ENCODE assay signal across 17 mouse cellular contexts in genomic region chr15:78644606-78645005, GRCm38 (mm10). TPM values are rescaled to one million over a fixed set of nuclear protein-coding genes. Genes with fewer than 3 reads are reported as not detected.
DNase-seq lines count a peak whose midpoint lies in the region; ATAC-seq and TF ChIP-seq lines count a peak whose summit lies in the region.
"Had no signal": no experiment of that assay in that cellular context is flagged by ENCODE, and none has a peak within 500 bp of the region (broad histone marks: within the 10 kb centered on the region; RNA-seq: fewer than 3 reads in every experiment).

No protein-coding gene starts in this region.

- no peaks in the 10 kb centered on the region for H3K9me3 ChIP-seq in hindbrain, embryonic 10.5 days
- H3K9me3 ChIP-seq in hindbrain, embryonic 14.5 days (ENCODE audit: control insufficient read depth, low read length), result no peaks in the 10 kb centered on the region
- no peaks in the 10 kb centered on the region for H3K9me3 ChIP-seq in neural tube, embryonic 11.5 days (ENCODE audit: control insufficient read depth, low read length)
- no peaks in the 10 kb centered on the region for H3K9me3 ChIP-seq in forebrain, postnatal 0 days (ENCODE audit: low read length)
- no peaks in the 10 kb centered on the region for H3K9me3 ChIP-seq in kidney, embryonic 16.5 days (ENCODE audit: low read length)
- H3K9me3 ChIP-seq: intestine, embryonic 15.5 days; midbrain, embryonic 13.5 days; neural tube, embryonic 15.5 days had no signal

- no peak overlapping the region for H3K4me3 ChIP-seq in hindbrain, embryonic 10.5 days
- no peak overlapping the region for H3K4me3 ChIP-seq in hindbrain, embryonic 14.5 days (replicated peaks; ENCODE audit: low read length)
- H3K4me3 ChIP-seq in neural tube, embryonic 11.5 days (ENCODE audit: low read depth, low read length), result no peak overlapping the region
- H3K4me3 ChIP-seq in forebrain, postnatal 0 days (ENCODE audit: low read depth, low read length), result no peak overlapping the region
- no peak overlapping the region for H3K4me3 ChIP-seq in kidney, embryonic 16.5 days (ENCODE audit: low read length)
- H3K4me3 ChIP-seq: intestine, embryonic 15.5 days; midbrain, embryonic 13.5 days; neural tube, embryonic 15.5 days had no signal

- ATAC-seq in hindbrain, embryonic 14.5 days (ENCODE audit: low FRiP score), result no peak
- ATAC-seq in neural tube, embryonic 11.5 days (ENCODE audit: insufficient read depth, low FRiP score, low TSS enrichment), result no peak
- 0 out of 2 replicates have a peak, but pooled peaks have one; percentile 34 for ATAC-seq in forebrain, postnatal 0 days
- ATAC-seq in kidney, embryonic 16.5 days (ENCODE audit: low FRiP score, low TSS enrichment), result no peak
- ATAC-seq: intestine, embryonic 15.5 days; lung, postnatal 0 days; midbrain, embryonic 13.5 days had no signal

- H3K4me2 ChIP-seq in hindbrain, embryonic 14.5 days (replicated peaks), result no peak overlapping the region
- no peak overlapping the region for H3K4me2 ChIP-seq in neural tube, embryonic 11.5 days (ENCODE audit: low read depth)
- no peak overlapping the region for H3K4me2 ChIP-seq in forebrain, postnatal 0 days (ENCODE audit: low read depth)
- no peak overlapping the region for H3K4me2 ChIP-seq in kidney, embryonic 16.5 days (replicated peaks; ENCODE audit: low read depth, low read length)
- H3K4me2 ChIP-seq: intestine, embryonic 15.5 days; midbrain, embryonic 13.5 days; neural tube, embryonic 15.5 days had no signal

- no peak for DNase-seq in hindbrain, embryonic 10.5 days (ENCODE audit: low spot score)
- no peak for DNase-seq in hindbrain, embryonic 14.5 days (ENCODE audit: low spot score)
- DNase-seq in neural tube, embryonic 11.5 days (ENCODE audit: low spot score), result no peak
- DNase-seq in neural tube, embryonic 10.5 days (ENCODE audit: extremely low spot score, low spot score), result no peak
- no peak for DNase-seq in forebrain, postnatal 0 days
- peak; percentile 30 to 50 for DNase-seq in right cerebral cortex, postnatal 36 days (ENCODE audit: low spot score in 2 of 2)
- DNase-seq: cerebellum, adult 9-10 months; gastrocnemius, postnatal 36 days; kidney, adult 9 months; kidney, postnatal 36 days; layer of hippocampus, adult 9-11 months; liver had no signal

- H3K4me1 ChIP-seq in hindbrain, embryonic 10.5 days (replicated peaks), result peaks cover 46% of the 10 kb centered on the region
- H3K4me1 ChIP-seq in hindbrain, embryonic 14.5 days (replicated peaks; ENCODE audit: control insufficient read depth, insufficient read depth, low read length), result peaks cover 6% of the 10 kb centered on the region
- H3K4me1 ChIP-seq in neural tube, embryonic 11.5 days (ENCODE audit: control insufficient read depth, insufficient read depth, low read length), result no peaks in the 10 kb centered on the region
- 0 out of 2 replicates have a peak, but pooled peaks cover 3% of the 10 kb centered on the region for H3K4me1 ChIP-seq in forebrain, postnatal 0 days (ENCODE audit: insufficient read depth)
- no peaks in the 10 kb centered on the region for H3K4me1 ChIP-seq in kidney, embryonic 16.5 days (ENCODE audit: insufficient read depth, low read length)
- H3K4me1 ChIP-seq: intestine, embryonic 15.5 days had no signal

- no peak for TF ChIP-seq CTCF in forebrain, postnatal 0 days (IDR thresholded peaks at IDR 0.05; ENCODE audit: low read depth)

- peaks cover 7% of the 10 kb centered on the region for H3K27me3 ChIP-seq in hindbrain, embryonic 10.5 days (ENCODE audit: insufficient read depth, poor library complexity, severe bottlenecking)
- H3K27me3 ChIP-seq in hindbrain, embryonic 14.5 days (ENCODE audit: control insufficient read depth, insufficient read depth, low read length), result no peaks in the 10 kb centered on the region
- no peaks in the 10 kb centered on the region for H3K27me3 ChIP-seq in neural tube, embryonic 11.5 days (ENCODE audit: control insufficient read depth, insufficient read depth, low read length)
- H3K27me3 ChIP-seq in forebrain, postnatal 0 days (ENCODE audit: insufficient read depth, low read length), result no peaks in the 10 kb centered on the region
- H3K27me3 ChIP-seq in kidney, embryonic 16.5 days (ENCODE audit: insufficient read depth, low read length), result 0 out of 2 replicates have a peak, but pooled peaks cover 3% of the 10 kb centered on the region
- H3K27me3 ChIP-seq: intestine, embryonic 15.5 days; midbrain, embryonic 13.5 days; neural tube, embryonic 15.5 days had no signal

- H3K27ac ChIP-seq in hindbrain, embryonic 10.5 days, result peak overlapping the region; percentile 26; the same call in 1 of the 2 replicates
- no peak overlapping the region; the same call in 1 of the 2 replicates for H3K27ac ChIP-seq in hindbrain, embryonic 14.5 days
- H3K27ac ChIP-seq in neural tube, embryonic 11.5 days (ENCODE audit: low read depth, low read length), result no peak overlapping the region
- H3K27ac ChIP-seq in forebrain, postnatal 0 days (ENCODE audit: low read depth, low read length), result no peak overlapping the region
- H3K27ac ChIP-seq in kidney, embryonic 16.5 days (ENCODE audit: low read length), result no peak overlapping the region
- H3K27ac ChIP-seq: intestine, embryonic 15.5 days; midbrain, embryonic 13.5 days; neural tube, embryonic 15.5 days had no signal

- 56% methylated on average over 8 of the region's 8 CpGs for WGBS in hindbrain, embryonic 10.5 days
- WGBS in hindbrain, embryonic 14.5 days, result 45% methylated on average over 8 of the region's 8 CpGs
- 57% methylated on average over 8 of the region's 8 CpGs for WGBS in neural tube, embryonic 11.5 days
- 34% methylated on average over 8 of the region's 8 CpGs for WGBS in forebrain, postnatal 0 days
- WGBS in kidney, embryonic 16.5 days, result 52% methylated on average over 8 of the region's 8 CpGs

- H3K36me3 ChIP-seq in hindbrain, embryonic 10.5 days, result no peaks in the 10 kb centered on the region
- no peaks in the 10 kb centered on the region for H3K36me3 ChIP-seq in hindbrain, embryonic 14.5 days (replicated peaks; ENCODE audit: control insufficient read depth, insufficient read depth)
- H3K36me3 ChIP-seq in neural tube, embryonic 11.5 days (ENCODE audit: control insufficient read depth, insufficient read depth, low read length), result no peaks in the 10 kb centered on the region
- no peaks in the 10 kb centered on the region for H3K36me3 ChIP-seq in forebrain, postnatal 0 days (ENCODE audit: insufficient read depth)
- no peaks in the 10 kb centered on the region for H3K36me3 ChIP-seq in kidney, embryonic 16.5 days (ENCODE audit: insufficient read depth, low read length)
- H3K36me3 ChIP-seq: intestine, embryonic 15.5 days; midbrain, embryonic 13.5 days; neural tube, embryonic 15.5 days had no signal

- no peak overlapping the region for H3K9ac ChIP-seq in hindbrain, embryonic 14.5 days
- 0 out of 2 replicates have a peak overlapping the region, but pooled peaks have one; percentile 4 for H3K9ac ChIP-seq in neural tube, embryonic 11.5 days (ENCODE audit: low read length)
- H3K9ac ChIP-seq in forebrain, postnatal 0 days, result no peak overlapping the region
- H3K9ac ChIP-seq in kidney, embryonic 16.5 days (replicated peaks; ENCODE audit: low read length), result no peak overlapping the region
- H3K9ac ChIP-seq: intestine, embryonic 15.5 days; midbrain, embryonic 13.5 days; neural tube, embryonic 15.5 days had no signal

RNA-seq across cellular contexts. Expression of gene Cyth4, which starts 47.8 kb away (rescaled TPM):
- 4.9 and 8.1 TPM in 2 replicates for polyA plus RNA-seq in hindbrain, embryonic 10.5 days (2016; fragmentation: Nextera tagmentation; extraction: Ambion mirVana)
- polyA plus RNA-seq in hindbrain, embryonic 14.5 days (2014; fragmentation: Nextera tagmentation; extraction: Ambion mirVana), result 2.5 and 3.8 TPM in 2 replicates
- 1.6 and 2.4 TPM in 2 replicates for polyA plus RNA-seq in neural tube, embryonic 11.5 days (2014; fragmentation: Nextera tagmentation; extraction: Ambion mirVana)
- total RNA-seq in forebrain, postnatal 0 days (2014; rRNA removed), result 5.5 and 9.8 TPM in 2 replicates
- polyA plus RNA-seq in forebrain, postnatal 0 days (2015; fragmentation: Nextera tagmentation; extraction: Ambion mirVana), result 3.9 and 5.5 TPM in 2 replicates
- polyA plus RNA-seq in kidney, embryonic 16.5 days (2015; fragmentation: Nextera tagmentation; extraction: Ambion mirVana), result 7.7 and 8.3 TPM in 2 replicates

Comparison
In these comparisons a context has a peak if more than half of its experiments do, and no peak if none do; other contexts are left out.
1. DNase-seq: peak in right cerebral cortex, postnatal 36 days (2 of 2); none in hindbrain, embryonic 10.5 days (single experiment), hindbrain, embryonic 14.5 days (single experiment), neural tube, embryonic 11.5 days (single experiment), neural tube, embryonic 10.5 days (single experiment) and forebrain, postnatal 0 days (single experiment).